Mouse (Mus musculus) G1E (cell line): ENCODE data around the gene Abhd16b. TPM values are rescaled to one million over a fixed set of nuclear protein-coding genes. Genes with fewer than 3 reads are reported as not detected.

Source experiments
- ATAC-seq: 2 replicates; pipeline ENCODE4 v1.8.0; 2016; ENCODE audit warnings: mild to moderate bottlenecking; ENCODE audit not compliant: insufficient number of reproducible peaks, poor library complexity, low FRiP score, severe bottlenecking; ENCODE audit errors: extremely low read depth
- DNase-seq: peaks from one replicate; pipeline ENCODE4 v3.0.0; 2012; ENCODE audit warnings: low spot score
- H3K27me3 ChIP-seq: 2 replicates; pipeline ENCODE4 v1.6.1; 2012; ENCODE audit warnings: mild to moderate bottlenecking, low read length, inconsistent platforms; ENCODE audit not compliant: insufficient read depth
- H3K36me3 ChIP-seq: replicated peaks from 2 replicates; pipeline ENCODE3; 2012; ENCODE audit warnings: mild to moderate bottlenecking, inconsistent platforms
- H3K4me1 ChIP-seq: 2 replicates; pipeline ENCODE4 v1.6.1; 2012; ENCODE audit warnings: low read depth, low read length, inconsistent platforms, mixed read lengths; ENCODE audit not compliant: insufficient read depth
- H3K4me3 ChIP-seq: 2 replicates; pipeline ENCODE4 v1.5.1; 2012; ENCODE audit warnings: low read depth, mild to moderate bottlenecking, inconsistent platforms, low read length, moderate library complexity, mixed read lengths
- H3K9me3 ChIP-seq: replicated peaks from 2 replicates; pipeline ENCODE4 v1.6.1; 2012; ENCODE audit warnings: inconsistent platforms
- CTCF ChIP-seq: IDR thresholded peaks from 2 replicates; pipeline ENCODE4 v1.5.1; 2012; ENCODE audit warnings: low read depth, low read length, inconsistent platforms, mixed read lengths
- GATA1 ChIP-seq: IDR thresholded peaks from 2 replicates; pipeline ENCODE4 v1.6.1; 2012; ENCODE audit warnings: borderline replicate concordance, low read length, inconsistent platforms, mixed read lengths
- GATA2 ChIP-seq: IDR thresholded peaks from 2 replicates; pipeline ENCODE4 v1.6.1; 2012; ENCODE audit warnings: low read depth, low read length, inconsistent platforms, borderline replicate concordance
- POLR2AphosphoS5 ChIP-seq: IDR thresholded peaks from 2 replicates; pipeline ENCODE4 v1.6.1; 2012; ENCODE audit warnings: low read depth, low read length, inconsistent platforms; ENCODE audit not compliant: insufficient replicate concordance
- TAL1 ChIP-seq: conservative IDR thresholded peaks from 2 replicates; pipeline ENCODE4 v1.6.1; 2012; ENCODE audit warnings: low read depth, low read length, inconsistent platforms, mixed read lengths
- polyA plus RNA-seq: library from polyadenylated mRNA; stranded (reverse); fragments of >175 nt; gene quantifications from 2 replicates; pipeline ENCODE4 v1.2.3, GENCODE M21; 2012
- total RNA-seq, 2 experiments: library from RNA; stranded (forward) in 1 of 2; stranded (reverse) in 1 of 2; fragments of 200-1000 nt in 1 of 2; fragments of >200 nt in 1 of 2; fragmentation: Nextera tagmentation in 1 of 2; gene quantifications; 2 replicates each; pipeline ENCODE4 v1.2.3; 2014 to 2017

Gene Abhd16b
- total and polyA plus RNA-seq, 3 experiments, result not detected

DNA sequence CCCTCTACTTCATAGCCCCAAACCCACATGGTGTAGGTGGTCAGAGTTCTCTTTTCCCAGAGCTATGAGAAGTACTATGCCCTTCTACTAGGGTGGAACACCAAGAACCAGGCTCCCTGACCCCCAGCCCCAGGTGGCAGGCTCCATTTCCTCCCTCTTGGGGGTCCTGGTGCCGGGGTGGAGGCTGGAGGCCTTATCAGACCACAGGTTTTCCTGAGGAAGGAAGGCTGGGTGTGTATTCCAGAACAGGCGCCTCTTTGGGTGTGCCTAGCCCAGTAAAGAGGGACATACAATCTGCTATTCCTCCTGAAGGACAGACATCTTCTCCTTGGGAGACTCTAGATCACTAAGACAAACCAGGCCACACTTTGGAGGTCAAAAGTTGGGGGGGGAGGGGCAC, 22.7 kb upstream of the Abhd16b start:
- DNase-seq (no peak), ATAC-seq (no peak)
- no peaks in the 10 kb centered on the region for H3K4me1 ChIP-seq
- peaks cover 48% of the 10 kb centered on the region for H3K27me3 ChIP-seq
- H3K9me3 ChIP-seq, result no peaks in the 10 kb centered on the region
- no peak for TF ChIP-seq POLR2AphosphoS5
- no peak for TF ChIP-seq TAL1
- TF ChIP-seq GATA2, result no peak
- TF ChIP-seq CTCF, result no peak
- no peak for TF ChIP-seq GATA1
- H3K36me3 ChIP-seq, result no peaks in the 10 kb centered on the region
- no peak overlapping the region for H3K4me3 ChIP-seq

- no peak overlapping the region for H3K4me3 ChIP-seq
- H3K9me3 ChIP-seq, result no peaks in the 10 kb centered on the region
- ATAC-seq (no peak), DNase-seq (no peak)
- H3K36me3 ChIP-seq, result no peaks in the 10 kb centered on the region
- no peaks in the 10 kb centered on the region for H3K4me1 ChIP-seq
- peaks cover 41% of the 10 kb centered on the region for H3K27me3 ChIP-seq
- TF ChIP-seq CTCF, result no peak
Observed at GRCm38 (mm10) chr2:181471246-181471645, 21.8 kb upstream of the Abhd16b start.

DNA sequence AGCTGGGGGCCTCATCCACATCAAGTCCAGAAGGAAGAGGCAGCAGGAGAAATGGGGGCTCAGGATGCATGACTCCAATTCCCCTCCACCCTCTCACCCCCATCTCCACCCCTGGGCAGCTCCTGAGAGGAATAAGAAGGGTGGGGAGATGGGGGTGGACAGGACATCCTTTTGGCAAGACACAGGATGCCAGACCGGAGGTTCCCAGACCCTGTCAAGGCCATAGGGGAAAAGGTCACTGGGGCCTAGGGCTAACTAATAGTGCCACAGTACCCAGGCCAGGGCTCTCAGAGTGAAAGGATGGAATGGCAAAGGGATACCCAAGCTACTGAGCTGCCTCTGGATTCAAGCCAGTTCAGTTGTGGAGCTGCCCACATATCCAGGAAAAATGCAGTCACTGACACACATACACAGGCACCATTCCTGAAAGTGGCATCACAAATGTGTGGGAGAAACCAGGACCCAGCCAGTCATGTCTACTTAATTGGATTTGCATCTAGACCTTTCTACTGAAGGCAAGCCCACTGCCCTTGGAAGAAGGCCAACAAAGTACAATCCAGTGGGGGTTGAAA, 20.7 kb upstream of the Abhd16b start:
- TF ChIP-seq GATA1, result no peak
- no peak for TF ChIP-seq POLR2AphosphoS5
- TF ChIP-seq GATA2, result no peak
- TF ChIP-seq CTCF, result no peak
- TF ChIP-seq TAL1, result no peak
- no peaks in the 10 kb centered on the region for H3K36me3 ChIP-seq
- no peak for DNase-seq
- H3K9me3 ChIP-seq, result no peaks in the 10 kb centered on the region
- ATAC-seq, result no peak
- H3K4me3 ChIP-seq, result no peak overlapping the region
- peaks cover 36% of the 10 kb centered on the region for H3K27me3 ChIP-seq
- H3K4me1 ChIP-seq, result no peaks in the 10 kb centered on the region

GRCm38 (mm10) chr2:181483120-181483519, 9.9 kb upstream of the Abhd16b start:
- DNase-seq, result no peak
- Histone ChIP-seq H3K9me3 (no peaks in the 10 kb centered on the region), H3K4me3 (no peak overlapping the region), H3K27me3 (peaks cover 50% of the 10 kb centered on the region), H3K4me1 (peaks cover 3% of the 10 kb centered on the region), H3K36me3 (no peaks in the 10 kb centered on the region)
- TF ChIP-seq GATA2 (no peak), CTCF (no peak), GATA1 (no peak), TAL1 (no peak), POLR2AphosphoS5 (no peak)
- ATAC-seq, result no peak

DNA sequence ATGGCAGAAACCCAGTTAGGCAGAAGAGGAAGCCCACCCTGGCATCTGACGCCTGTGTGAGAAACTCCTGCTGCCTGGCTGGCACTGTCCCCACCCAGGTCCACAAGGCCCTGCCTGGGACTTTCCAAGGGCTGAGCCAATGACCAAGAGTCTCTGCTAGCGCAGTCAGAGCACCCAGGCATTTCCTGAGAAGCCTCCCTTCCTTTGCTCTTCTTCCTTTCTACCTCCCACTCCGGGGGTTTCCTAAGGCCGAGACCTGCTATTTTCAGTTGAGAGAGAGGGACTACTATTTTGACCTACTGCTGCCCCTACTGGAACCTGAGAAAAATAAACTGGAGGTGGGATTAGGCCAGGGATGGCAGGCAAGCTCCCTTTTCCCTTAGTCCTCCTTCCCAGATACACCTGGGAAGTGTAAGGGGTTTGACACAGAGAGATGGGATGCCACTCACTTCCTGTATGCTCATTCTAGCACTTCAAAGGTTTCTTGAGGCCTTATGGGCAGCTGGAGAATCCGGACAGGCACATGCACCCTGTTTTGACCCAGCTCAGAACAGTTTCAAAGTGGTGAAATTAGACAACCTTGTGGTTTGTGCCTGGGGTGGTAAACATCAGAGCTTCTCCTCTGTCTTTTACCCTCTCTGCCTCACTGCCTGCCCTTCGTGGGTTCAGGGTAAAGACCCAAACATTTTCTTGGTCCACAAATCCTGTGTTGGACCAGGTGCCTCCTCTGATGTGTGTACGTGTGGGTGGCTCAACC, 9.3 kb upstream of the Abhd16b start:
- peaks cover 52% of the 10 kb centered on the region for H3K27me3 ChIP-seq
- TF ChIP-seq TAL1 (no peak), GATA1 (no peak), CTCF (no peak), POLR2AphosphoS5 (no peak), GATA2 (no peak)
- ATAC-seq, result no peak
- no peaks in the 10 kb centered on the region for H3K36me3 ChIP-seq
- no peaks in the 10 kb centered on the region for H3K9me3 ChIP-seq
- peaks cover 3% of the 10 kb centered on the region for H3K4me1 ChIP-seq
- H3K4me3 ChIP-seq, result no peak overlapping the region
- DNase-seq, result no peak

DNA sequence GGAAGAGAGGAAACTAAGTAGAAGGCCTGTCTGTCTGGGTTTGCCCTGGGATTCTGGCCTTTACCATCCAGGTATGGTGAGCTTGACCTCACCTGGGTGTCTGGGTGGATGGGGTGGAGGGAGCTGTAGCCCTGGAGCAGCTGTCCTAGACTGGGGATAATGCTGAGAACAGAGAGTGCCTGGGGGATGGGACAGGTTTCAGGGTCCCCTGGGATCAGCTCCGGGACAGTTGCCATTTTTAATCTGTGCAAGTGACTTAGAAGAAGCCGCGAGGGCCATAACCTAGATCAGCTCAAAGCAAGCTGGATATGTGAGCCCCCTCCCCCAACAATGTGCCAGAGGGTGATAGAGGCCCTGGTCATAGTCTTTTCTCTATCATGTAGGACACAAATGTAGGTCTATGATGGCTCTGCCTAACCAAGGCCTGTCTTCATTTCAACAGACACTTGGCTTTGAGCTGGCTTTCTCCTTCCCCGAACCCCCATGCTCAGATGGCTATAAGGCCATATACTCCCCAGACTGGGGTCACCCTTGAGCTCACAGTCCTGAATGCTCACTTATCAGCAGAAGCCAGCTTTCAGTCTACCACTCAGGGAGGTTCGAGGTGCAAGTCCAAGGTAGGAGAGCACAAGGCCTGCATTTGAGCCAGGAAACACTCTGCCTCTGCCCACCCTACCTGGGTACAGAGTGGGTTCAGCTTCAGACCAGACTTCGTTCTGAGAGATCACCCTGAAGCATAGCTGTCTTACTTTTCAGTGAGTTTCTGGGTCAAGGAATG, 8.4 kb upstream of the Abhd16b start:
- H3K4me3 ChIP-seq, result no peak overlapping the region
- H3K9me3 ChIP-seq, result no peaks in the 10 kb centered on the region
- ATAC-seq (no peak), DNase-seq (no peak)
- peaks cover 3% of the 10 kb centered on the region for H3K4me1 ChIP-seq
- TF ChIP-seq TAL1 (no peak), GATA2 (no peak), GATA1 (no peak), POLR2AphosphoS5 (no peak), CTCF (no peak)
- H3K36me3 ChIP-seq, result no peaks in the 10 kb centered on the region
- H3K27me3 ChIP-seq, result peaks cover 51% of the 10 kb centered on the region
